Mouse (Mus musculus) G1E (cell line): ENCODE measurements around the gene Shb.

Experiments used
- CTCF ChIP-seq: IDR thresholded peaks from 2 replicates; pipeline ENCODE4 v1.5.1; 2012; ENCODE audit warnings: low read depth, low read length, inconsistent platforms, mixed read lengths
- TAL1 ChIP-seq: conservative IDR thresholded peaks from 2 replicates; pipeline ENCODE4 v1.6.1; 2012; ENCODE audit warnings: low read depth, low read length, inconsistent platforms, mixed read lengths

GRCm38 (mm10) chr4:45441778-45442177 is 90.5 kb downstream of the Shb start:
- TF ChIP-seq CTCF: no peak
- no peak for TF ChIP-seq TAL1
